Mouse (Mus musculus): ENCODE results near the gene Slc29a2.

DNA sequence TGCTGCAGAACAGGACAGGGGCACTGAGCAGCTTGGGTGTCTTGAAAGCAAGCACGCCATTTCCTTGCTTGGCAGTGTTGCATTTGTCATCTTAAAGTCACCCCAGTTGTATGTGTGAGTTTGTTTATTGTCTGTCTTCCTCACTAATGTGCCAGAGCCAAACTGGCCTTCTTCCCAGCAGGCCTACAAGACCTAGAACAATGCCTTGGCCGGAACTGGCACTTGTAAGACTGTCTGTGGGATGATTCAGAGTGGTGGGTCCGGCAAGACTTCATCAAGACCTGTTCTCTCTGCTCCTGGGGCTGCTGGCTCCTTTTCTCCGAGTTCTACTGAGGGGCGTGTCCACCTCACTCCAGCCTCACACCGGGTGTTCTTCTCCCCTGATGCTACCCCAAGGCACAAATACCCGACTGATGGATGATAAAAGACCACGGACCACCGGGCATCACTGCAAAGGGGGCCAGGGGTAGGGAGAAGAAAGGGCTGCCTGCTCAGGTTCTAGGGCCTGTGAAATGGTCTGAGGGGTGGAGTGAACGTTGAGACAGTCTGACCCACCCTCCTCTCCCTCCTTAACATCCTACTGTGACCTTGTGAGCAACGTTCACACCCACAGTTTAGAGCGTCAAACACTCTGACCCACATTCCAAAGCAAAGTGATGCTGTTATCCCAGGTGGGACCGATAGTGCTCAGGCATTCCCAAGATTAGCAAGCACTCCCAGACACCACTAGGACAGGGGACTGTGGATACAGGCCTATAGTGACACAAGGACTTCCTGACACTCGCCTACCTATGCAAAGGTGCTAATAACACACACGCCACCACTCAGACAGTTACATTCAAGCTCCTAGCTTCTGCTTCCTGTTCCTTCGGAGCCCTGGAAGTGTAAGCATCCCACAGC is 34.5 kb downstream of the Slc29a2 start:
- no peak for TF ChIP-seq TAL1 (IDR thresholded peaks at IDR 0.05; ENCODE audit: low read length)
- TF ChIP-seq GATA1 (IDR thresholded peaks at IDR 0.05; ENCODE audit: low read length) = no peak

Measured in erythroblast, embryonic 14.5 days (primary cell).